Mouse (Mus musculus) spleen, postnatal 4 days (tissue): ENCODE measurements around the gene Clstn1.

ENCODE experiments used
- DNase-seq, 2 experiments: peaks; one replicate each; pipeline ENCODE4 v3.0.0; 2022; ENCODE audit warnings: low spot score in 2 of 2

Clstn1 gene

GRCm38 (mm10) chr4:149567432-149568026 lies 18.7 kb upstream of the Clstn1 start:
- no peak for DNase-seq

GRCm38 (mm10) chr4:149568622-149569021 lies 17.6 kb upstream of the Clstn1 start:
- DNase-seq, result no peak

DNA sequence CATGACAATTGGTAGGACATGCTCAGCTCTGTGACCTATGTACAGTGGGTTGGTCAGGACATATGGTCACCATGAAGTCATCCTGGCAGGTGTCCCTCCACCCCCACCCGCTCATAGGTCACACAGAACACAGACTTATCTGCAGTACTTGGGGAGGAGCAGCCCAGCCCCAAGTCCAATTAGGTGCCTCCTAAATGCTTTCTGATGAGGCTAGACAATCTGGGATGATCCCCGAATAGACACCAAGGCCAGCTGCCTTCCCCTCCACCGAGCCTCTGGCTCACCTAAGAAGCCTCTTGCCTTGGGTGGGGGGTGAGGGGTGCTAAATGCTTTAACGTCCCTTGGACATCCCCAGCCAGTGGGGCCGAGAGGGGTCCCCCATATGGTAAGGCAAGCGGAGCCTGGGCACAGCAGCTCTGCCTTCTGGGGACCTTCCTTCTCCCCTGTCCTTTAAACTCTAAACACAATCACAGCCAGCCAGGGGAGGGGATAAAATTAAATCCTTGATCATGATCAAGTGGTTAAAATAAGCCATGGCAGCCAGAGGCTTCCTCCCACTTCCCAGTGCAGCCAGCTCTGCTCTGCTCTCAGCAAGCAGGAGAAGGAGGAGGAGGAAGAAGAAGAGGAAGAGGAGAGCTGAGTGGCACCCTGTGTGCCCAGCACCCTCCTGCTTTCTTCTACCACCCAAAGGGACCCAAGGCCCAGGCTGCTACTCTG lies 16.3 kb upstream of the Clstn1 start:
- DNase-seq, result no peak

GRCm38 (mm10) chr4:149570498-149570863 lies 15.8 kb upstream of the Clstn1 start:
- DNase-seq, result no peak

GRCm38 (mm10) chr4:149571209-149571608 lies 15.1 kb upstream of the Clstn1 start:
- no peak for DNase-seq

GRCm38 (mm10) chr4:149571651-149572149 lies 14.6 kb upstream of the Clstn1 start:
- no peak for DNase-seq

DNA sequence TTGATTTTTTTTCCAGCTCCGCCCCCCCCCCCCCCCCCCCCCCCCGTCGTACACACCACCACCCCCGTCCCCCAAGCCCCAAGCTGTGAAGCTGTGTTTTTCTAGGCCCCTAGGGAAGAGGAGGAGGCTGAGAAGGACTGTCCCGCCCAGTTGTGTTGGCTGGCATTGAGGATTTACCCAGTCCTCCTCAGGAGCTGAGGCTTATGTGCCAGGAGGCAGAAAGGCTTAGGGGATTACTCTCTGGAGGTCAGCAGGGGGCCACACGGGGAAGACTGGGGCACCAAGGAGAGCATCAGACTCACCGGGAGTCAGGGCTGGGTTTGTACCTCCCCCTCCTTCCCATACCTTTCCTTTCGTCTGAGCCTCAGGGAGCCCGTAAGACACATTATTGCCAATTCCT lies 13.8 kb upstream of the Clstn1 start:
- no peak for DNase-seq

GRCm38 (mm10) chr4:149572851-149573250 lies 13.4 kb upstream of the Clstn1 start:
- DNase-seq, result no peak

- no peak for DNase-seq
These were observed 11.9 kb upstream of the Clstn1 start for GRCm38 (mm10) chr4:149574391-149574821.

DNA sequence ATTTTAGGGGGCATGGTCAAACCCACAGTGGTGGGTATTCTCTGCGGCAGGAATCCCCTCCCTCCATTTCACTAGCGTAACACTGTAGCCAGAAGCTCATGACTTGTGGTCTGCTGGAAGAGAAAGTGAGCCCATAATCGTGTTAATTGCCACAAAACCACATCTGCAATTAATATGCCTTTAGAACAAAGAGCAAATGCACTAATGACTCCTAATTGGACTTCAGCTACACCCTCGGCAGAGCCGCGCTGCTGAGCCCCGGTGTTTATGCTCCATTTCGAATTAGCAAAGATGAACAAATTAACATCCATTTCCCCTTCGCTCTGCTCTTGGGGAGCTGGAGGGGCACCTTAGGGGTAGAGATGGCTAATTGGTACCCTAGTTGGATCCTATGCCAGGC lies 10.2 kb upstream of the Clstn1 start:
- no peak for DNase-seq

- DNase-seq, result no peak
These were observed 9.2 kb upstream of the Clstn1 start for GRCm38 (mm10) chr4:149576993-149577548.

DNA sequence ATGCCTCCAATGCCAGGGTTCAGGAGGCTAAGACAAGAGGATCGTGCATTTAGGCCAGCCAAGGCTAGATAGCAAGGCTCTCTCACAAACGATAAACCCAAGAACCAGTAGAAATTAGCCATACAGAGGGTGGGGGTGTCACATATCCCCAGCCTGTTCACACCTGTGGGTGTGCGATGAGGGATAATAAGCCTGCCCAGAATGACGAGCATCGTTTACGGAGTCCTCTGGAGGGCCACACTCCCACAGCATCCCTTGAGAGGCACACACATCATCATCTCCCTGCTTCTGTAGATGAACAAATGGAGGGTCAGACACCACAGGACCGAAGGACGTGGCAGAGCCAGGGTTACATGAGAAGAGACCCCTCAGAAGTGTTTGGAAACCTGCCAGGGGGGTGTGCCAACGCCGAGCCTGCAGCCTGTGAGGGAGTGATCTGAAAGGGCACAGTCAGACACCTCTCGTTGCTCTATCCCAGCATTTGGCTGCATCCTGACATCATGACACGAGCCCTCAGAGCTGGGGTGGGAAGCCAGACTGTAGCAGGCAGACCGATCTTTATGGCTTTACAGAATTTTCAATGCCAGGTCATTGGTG lies 8.1 kb upstream of the Clstn1 start:
- no peak for DNase-seq

DNA sequence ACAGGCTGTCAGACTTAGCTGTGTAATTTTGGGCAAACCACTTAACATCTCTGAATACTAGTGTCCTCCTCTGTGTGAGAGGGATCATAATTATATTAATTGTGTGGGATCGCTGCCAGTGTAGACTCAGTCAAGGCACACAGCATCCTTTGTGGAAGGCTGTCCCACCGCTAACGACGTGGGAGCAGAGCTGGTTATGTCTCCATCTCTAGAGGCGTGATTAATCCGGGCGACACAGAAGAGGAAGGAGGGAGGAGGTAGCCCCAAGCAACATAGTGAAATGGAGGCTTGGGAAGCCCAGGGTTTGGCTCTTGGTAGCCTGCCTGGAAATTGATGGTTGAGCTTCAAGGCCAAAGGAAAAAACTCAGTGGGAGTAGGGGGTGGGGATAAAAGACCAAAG lies 7.4 kb upstream of the Clstn1 start:
- no peak for DNase-seq

GRCm38 (mm10) chr4:149585236-149585635 lies 1.0 kb upstream of the Clstn1 start:
- no peak for DNase-seq

DNA sequence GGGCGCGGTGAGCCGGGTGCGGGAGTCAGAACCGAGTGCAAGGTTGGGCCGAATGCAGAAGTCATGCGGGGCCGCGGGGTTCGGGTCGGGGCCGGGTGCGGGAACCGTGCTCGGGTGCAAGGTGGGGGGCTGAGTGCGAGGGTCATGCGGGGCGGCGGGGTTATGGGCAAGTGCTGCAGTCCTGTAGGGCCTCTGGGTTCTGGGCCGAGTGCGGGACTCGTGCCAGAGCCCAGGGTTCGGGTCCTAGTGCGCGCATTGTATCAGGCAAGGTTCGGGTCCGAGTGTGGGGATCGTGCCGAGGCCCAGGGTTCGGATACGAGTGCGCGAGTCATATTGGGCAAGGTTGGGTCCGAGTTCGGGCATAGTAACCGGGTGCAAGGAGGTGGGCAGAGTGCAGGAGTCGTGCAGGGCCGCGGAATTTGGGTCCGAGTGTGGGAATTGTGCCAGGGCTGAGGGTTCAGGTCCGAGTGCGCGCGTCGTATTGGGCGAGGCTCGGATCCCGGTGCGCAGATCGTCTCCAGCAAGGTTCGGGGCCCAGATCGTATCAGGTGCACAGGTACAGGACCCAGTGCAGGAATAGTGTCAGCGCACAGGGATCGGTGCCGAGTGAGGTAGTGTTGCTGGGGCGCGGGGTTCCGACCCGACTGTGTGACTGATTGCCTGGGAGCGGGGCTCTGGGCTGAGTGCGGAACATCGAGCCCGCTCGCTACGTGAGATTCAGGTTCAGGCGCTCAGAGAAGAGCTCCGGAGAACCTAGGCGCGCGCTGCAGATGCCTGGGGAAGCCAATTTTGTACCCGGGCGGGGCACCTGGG lies 721 bp downstream of the Clstn1 start:
- peak in 1 of 2 experiments; percentile 63 for DNase-seq

DNA sequence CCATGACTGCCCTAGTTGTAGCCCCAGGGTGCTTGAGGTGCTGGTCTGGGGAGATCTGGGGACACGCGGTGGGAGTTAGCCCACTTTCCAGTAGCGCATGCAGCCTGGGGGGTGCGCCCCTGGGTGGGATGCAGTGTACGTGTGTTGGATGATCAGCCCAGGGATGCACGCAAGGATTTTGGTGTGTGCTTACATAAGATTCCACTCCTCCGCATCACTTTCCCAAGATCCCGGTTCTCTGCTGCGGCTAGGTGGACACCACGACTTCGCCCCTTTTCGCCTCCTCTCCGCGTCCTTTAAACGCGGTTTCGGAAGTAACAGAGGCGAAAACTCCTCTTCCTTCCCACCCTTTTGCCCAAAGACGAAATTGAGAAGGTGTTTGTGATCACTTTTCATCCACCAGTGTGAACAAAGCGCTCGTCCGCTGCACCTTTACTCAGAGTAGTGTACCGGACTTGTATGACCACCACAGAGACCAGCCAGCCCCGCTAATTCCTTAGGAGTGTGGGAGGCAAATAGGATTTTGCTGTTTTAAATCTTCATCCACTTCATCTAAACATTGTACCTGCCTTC lies 1.4 kb downstream of the Clstn1 start:
- no peak for DNase-seq

DNA sequence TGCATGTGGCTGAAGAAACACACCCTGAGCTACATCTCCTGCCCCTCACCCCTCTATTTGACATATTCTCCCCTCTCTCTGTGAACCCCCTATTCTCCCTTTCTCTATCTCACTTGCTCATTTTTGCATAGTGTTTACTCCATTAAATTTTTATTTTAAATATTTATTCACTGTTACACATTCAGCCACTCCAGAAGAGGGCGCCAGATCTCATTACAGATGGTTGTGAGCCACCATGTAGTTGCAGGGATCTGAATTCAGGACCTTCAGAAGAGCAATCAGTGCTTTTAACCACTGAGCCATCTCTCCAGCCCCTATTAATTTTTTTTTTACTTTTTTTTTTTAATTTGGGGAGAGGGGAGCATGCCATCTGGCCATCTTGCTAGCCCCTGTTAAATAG lies 3.9 kb downstream of the Clstn1 start:
- no peak for DNase-seq

- no peak for DNase-seq
These were observed 5.2 kb downstream of the Clstn1 start for GRCm38 (mm10) chr4:149591486-149591885.

DNA sequence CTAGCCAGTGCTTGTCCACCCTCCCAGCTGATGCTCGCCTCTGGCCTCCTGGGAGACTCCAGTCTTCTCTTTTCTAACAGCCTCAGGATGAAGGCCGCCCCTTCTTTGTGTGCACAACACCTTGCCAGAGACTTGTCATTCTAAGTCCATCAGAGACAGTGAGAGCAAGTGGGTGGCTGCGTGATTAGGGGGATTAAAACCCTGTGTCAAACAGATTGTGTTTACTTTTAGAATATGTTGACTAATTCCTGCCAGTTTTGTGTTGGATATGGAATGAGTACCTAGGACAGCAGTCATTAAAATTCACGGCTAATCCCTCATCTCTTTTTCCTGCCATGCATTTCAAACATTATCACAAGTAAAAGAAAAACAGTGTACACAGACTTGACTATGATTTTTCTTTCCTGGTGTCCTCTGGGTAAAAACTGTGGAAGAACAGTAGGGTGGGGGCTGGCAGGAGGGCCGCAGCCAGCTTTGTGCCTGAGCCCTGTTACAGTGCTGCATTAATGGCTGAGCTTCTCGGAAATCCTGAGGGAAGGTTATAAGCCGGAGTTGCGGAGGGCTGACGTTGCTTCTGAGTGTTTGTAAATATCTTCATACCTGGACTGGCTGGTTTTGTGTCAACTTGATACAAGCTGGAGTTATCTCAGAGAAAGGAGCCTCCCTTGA lies 8.8 kb downstream of the Clstn1 start:
- no peak for DNase-seq

DNA sequence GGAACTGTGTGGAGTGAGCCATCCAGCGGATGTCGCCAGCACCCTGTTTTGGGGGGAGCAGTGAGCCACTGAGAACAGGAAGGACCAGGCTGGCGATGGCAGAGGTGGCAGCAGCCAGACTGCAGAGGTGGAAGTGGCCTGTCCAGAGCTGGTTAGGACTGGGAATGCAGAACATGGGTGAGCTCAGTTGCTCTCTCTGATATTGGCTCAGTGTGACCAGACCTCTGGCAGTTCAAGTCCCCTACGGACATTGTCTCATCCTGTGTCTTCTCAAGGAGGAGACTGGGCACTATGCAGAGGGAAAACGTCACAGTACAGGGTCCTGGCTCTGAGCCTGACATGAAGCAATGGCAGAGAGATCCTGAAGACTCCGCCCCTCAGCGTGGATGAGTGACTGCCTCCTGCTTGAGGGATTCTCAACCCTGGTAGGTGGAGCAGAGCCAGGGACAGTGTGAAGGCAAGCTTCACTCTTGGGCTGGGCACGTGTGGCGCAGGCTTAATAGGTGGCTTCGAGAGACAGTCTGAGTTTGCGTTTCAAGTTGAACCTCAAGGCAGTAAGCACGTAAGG lies 11.5 kb downstream of the Clstn1 start:
- no peak for DNase-seq

- no peak for DNase-seq
These were observed 13.3 kb downstream of the Clstn1 start for GRCm38 (mm10) chr4:149599549-149599948.
